Comparison of ENCODE assay signal across 20 mouse cellular contexts in the genomic region with DNA sequence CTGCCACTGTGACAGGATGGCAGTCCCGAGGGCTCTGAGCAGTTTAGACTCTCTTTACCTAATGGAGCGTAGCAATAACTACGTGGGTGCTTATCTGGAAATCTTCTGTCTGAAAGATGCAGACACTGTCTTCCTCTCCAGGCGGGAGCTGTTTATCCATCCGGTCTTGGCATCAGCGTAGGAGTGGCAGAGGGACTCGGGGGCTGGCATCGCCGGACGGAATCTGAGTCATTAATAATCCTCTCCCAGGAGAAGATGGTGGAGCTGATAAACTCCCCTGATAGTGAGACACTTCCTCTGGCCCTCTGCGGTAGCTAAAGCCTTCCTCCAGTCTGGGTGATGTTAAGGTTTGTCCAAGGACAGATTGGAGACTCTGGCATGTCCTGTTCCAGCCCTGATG. TPM values are rescaled to one million over a fixed set of nuclear protein-coding genes. Genes with fewer than 3 reads are reported as not detected.
DNase-seq lines count a peak whose midpoint lies in the region; ATAC-seq and TF ChIP-seq lines count a peak whose summit lies in the region.
"Had no signal": no experiment of that assay in that cellular context is flagged by ENCODE, and none has a peak within 500 bp of the region (broad histone marks: within the 10 kb centered on the region; RNA-seq: fewer than 3 reads in every experiment).

No protein-coding gene starts in this region.

- TF ChIP-seq CTCF in lung, embryonic 14.5 days (IDR thresholded peaks at IDR 0.05; ENCODE audit: low read depth), result no peak
- TF ChIP-seq CTCF in lung, adult 2 months (IDR thresholded peaks at IDR 0.05; ENCODE audit: insufficient read depth, low read length), result no peak
- TF ChIP-seq CTCF in lung, postnatal 0 days (IDR thresholded peaks at IDR 0.05), result no peak

- no peak overlapping the region for H3K4me3 ChIP-seq in kidney, embryonic 15.5 days (replicated peaks)
- no peak overlapping the region for H3K4me3 ChIP-seq in lung, embryonic 14.5 days (ENCODE audit: low read depth, low read length)
- no peak overlapping the region for H3K4me3 ChIP-seq in lung, adult 2 months (replicated peaks; ENCODE audit: extremely low read depth, low read depth, low read length)
- H3K4me3 ChIP-seq in lung, postnatal 0 days (ENCODE audit: low read depth, low read length), result no peak overlapping the region
- H3K4me3 ChIP-seq: embryonic facial prominence, embryonic 13.5 days; forebrain, embryonic 12.5 days; heart, adult 2 months; heart, embryonic 12.5 days; hindbrain, embryonic 10.5 days had no signal

- H3K27me3 ChIP-seq in kidney, embryonic 15.5 days, result no peaks in the 10 kb centered on the region
- no peaks in the 10 kb centered on the region for H3K27me3 ChIP-seq in lung, embryonic 14.5 days (ENCODE audit: insufficient read depth, low read length)
- no peaks in the 10 kb centered on the region for H3K27me3 ChIP-seq in lung, postnatal 0 days (replicated peaks; ENCODE audit: insufficient read depth, low read length)
- H3K27me3 ChIP-seq: embryonic facial prominence, embryonic 13.5 days; forebrain, embryonic 12.5 days; heart, embryonic 12.5 days had no signal

- peak; percentile 41; the same call in 1 of the 2 replicates for TF ChIP-seq EP300 in lung, postnatal 0 days (IDR thresholded peaks at IDR 0.05)

- H3K4me1 ChIP-seq in kidney, embryonic 15.5 days, result peaks cover 9% of the 10 kb centered on the region
- H3K4me1 ChIP-seq in lung, embryonic 14.5 days (ENCODE audit: insufficient read depth), result no peaks in the 10 kb centered on the region
- no peaks in the 10 kb centered on the region for H3K4me1 ChIP-seq in lung, adult 2 months (ENCODE audit: control insufficient read depth, insufficient read depth, low read length)
- H3K4me1 ChIP-seq in lung, postnatal 0 days (ENCODE audit: insufficient read depth, low read depth, low read length), result no peaks in the 10 kb centered on the region
- H3K4me1 ChIP-seq: forebrain, embryonic 12.5 days; heart, embryonic 12.5 days; hindbrain, embryonic 10.5 days had no signal

- H3K4me2 ChIP-seq in kidney, embryonic 15.5 days, result no peak overlapping the region
- H3K4me2 ChIP-seq in lung, embryonic 14.5 days, result no peak overlapping the region
- H3K4me2 ChIP-seq in lung, postnatal 0 days (replicated peaks; ENCODE audit: low read depth, low read length), result no peak overlapping the region
- H3K4me2 ChIP-seq: embryonic facial prominence, embryonic 13.5 days; forebrain, embryonic 12.5 days; heart, embryonic 12.5 days; hindbrain, embryonic 14.5 days had no signal

- 20% methylated on average over 11 of the region's 11 CpGs for WGBS in kidney, embryonic 15.5 days
- WGBS in lung, embryonic 14.5 days, result 32% methylated on average over 11 of the region's 11 CpGs
- 28% methylated on average over 11 of the region's 11 CpGs for WGBS in lung, adult 2 months
- 21% methylated on average over 11 of the region's 11 CpGs for WGBS in lung, postnatal 0 days

- no peak for DNase-seq in kidney, adult 11 months
- peak; percentile 21 for DNase-seq in lung, embryonic 14.5 days
- DNase-seq in lung, adult 2 months, result no peak
- DNase-seq in lung, postnatal 0 days (ENCODE audit: low spot score), result peak; percentile 11
- DNase-seq in lung, postnatal 36 days, result peak; percentile 38
- no peak for DNase-seq in cerebellum, postnatal 4 days (ENCODE audit: low spot score in 2 of 2)
- no peak for DNase-seq in adrenal gland, postnatal 10 days
- DNase-seq: adrenal gland, adult 8-10 months; cerebellum, adult 2 months; gastrocnemius, postnatal 10 days; heart, adult 2 months had no signal

- H3K9me3 ChIP-seq in kidney, embryonic 15.5 days (replicated peaks), result no peaks in the 10 kb centered on the region
- H3K9me3 ChIP-seq in lung, embryonic 14.5 days (ENCODE audit: low read depth, low read length), result no peaks in the 10 kb centered on the region
- no peaks in the 10 kb centered on the region for H3K9me3 ChIP-seq in lung, postnatal 0 days (ENCODE audit: low read length)
- H3K9me3 ChIP-seq: embryonic facial prominence, embryonic 13.5 days; forebrain, embryonic 12.5 days; hindbrain, embryonic 10.5 days had no signal

- peak overlapping the region; percentile 9; the same call in 1 of the 2 replicates for H3K27ac ChIP-seq in kidney, embryonic 15.5 days
- no peak overlapping the region for H3K27ac ChIP-seq in lung, embryonic 14.5 days (ENCODE audit: low read depth)
- H3K27ac ChIP-seq in lung, postnatal 0 days (ENCODE audit: low read length), result no peak overlapping the region
- H3K27ac ChIP-seq: embryonic facial prominence, embryonic 13.5 days; forebrain, embryonic 12.5 days; heart, adult 2 months; hindbrain, embryonic 10.5 days; hindbrain, embryonic 14.5 days had no signal

- no peak overlapping the region for H3K9ac ChIP-seq in kidney, embryonic 15.5 days
- no peak overlapping the region for H3K9ac ChIP-seq in lung, embryonic 14.5 days
- H3K9ac ChIP-seq in lung, postnatal 0 days (replicated peaks; ENCODE audit: low read depth), result no peak overlapping the region
- H3K9ac ChIP-seq: embryonic facial prominence, embryonic 13.5 days; forebrain, embryonic 12.5 days; heart, embryonic 12.5 days; hindbrain, embryonic 14.5 days had no signal

- TF ChIP-seq POLR2A in lung, adult 2 months (IDR thresholded peaks at IDR 0.05; ENCODE audit: borderline replicate concordance, extremely low read depth, low read depth, low read length), result no peak

- ATAC-seq in kidney, embryonic 15.5 days (replicated peaks; ENCODE audit: low FRiP score), result 0 out of 2 replicates have a peak, but pooled peaks have one; percentile 46
- no peak for ATAC-seq in lung, embryonic 14.5 days (ENCODE audit: insufficient read depth)
- ATAC-seq in lung, postnatal 0 days, result peak; percentile 62
- ATAC-seq: forebrain, embryonic 16.5 days had no signal

- H3K36me3 ChIP-seq in kidney, embryonic 15.5 days, result no peaks in the 10 kb centered on the region
- no peaks in the 10 kb centered on the region for H3K36me3 ChIP-seq in lung, embryonic 14.5 days (ENCODE audit: insufficient read depth)
- no peaks in the 10 kb centered on the region for H3K36me3 ChIP-seq in lung, postnatal 0 days (ENCODE audit: insufficient read depth, low read length)
- H3K36me3 ChIP-seq: embryonic facial prominence, embryonic 13.5 days; forebrain, embryonic 12.5 days; heart, embryonic 12.5 days; hindbrain, embryonic 10.5 days had no signal

RNA-seq across cellular contexts. Expression of a gene that starts 52.9 kb away (rescaled TPM):
- polyA plus RNA-seq in kidney, embryonic 15.5 days (2015; fragmentation: Nextera tagmentation; extraction: Ambion mirVana), result 6.5 and 7.7 TPM in 2 replicates
- polyA plus RNA-seq in lung, embryonic 14.5 days (2014; fragmentation: Nextera tagmentation; extraction: Ambion mirVana), result 24.2 and 26.0 TPM in 2 replicates
- 7.8 and 10.4 TPM in 2 replicates for polyA plus RNA-seq in lung, adult 2 months (2012; rRNA removed)
- 24.6 and 26.5 TPM in 2 replicates for polyA plus RNA-seq in lung, postnatal 0 days (2015; fragmentation: Nextera tagmentation; extraction: Ambion mirVana)
- total RNA-seq in adrenal gland, postnatal 10 days (2021), result 10 to 100 TPM; 10.3 to 11.4 TPM
- total RNA-seq: CH12.LX; common myeloid progenitor, adult 5-6 weeks had no signal

Comparison
In these comparisons a context has a peak if more than half of its experiments do, and no peak if none do; other contexts are left out.
1. DNase-seq: peak in lung, embryonic 14.5 days (single experiment), lung, postnatal 0 days (single experiment) and lung, postnatal 36 days (single experiment); none in kidney, adult 11 months (single experiment), lung, adult 2 months (single experiment), cerebellum, postnatal 4 days (0 of 2) and adrenal gland, postnatal 10 days (single experiment).